Mouse (Mus musculus) macrophage (primary cell): ENCODE results near the gene Abcc6. TPM values are rescaled to one million over a fixed set of nuclear protein-coding genes. Genes with fewer than 3 reads are reported as not detected.
"Not testable (repeated sequence)": the region's sequence is repeated elsewhere in the genome, so short reads cannot be mapped to it uniquely, and the experiment has no call there.

Experiments
- H3K27ac ChIP-seq: fragments of 350-480 bp; formaldehyde crosslinking; 2 replicates; pipeline ENCODE4 v1.9.0; 2021
- H3K36me3 ChIP-seq: fragments of 350-480 bp; formaldehyde crosslinking; 2 replicates; pipeline ENCODE4 v1.9.0; 2021; ENCODE audit errors: inconsistent target
- H3K4me3 ChIP-seq: fragments of 350-480 bp; formaldehyde crosslinking; 2 replicates; pipeline ENCODE4 v1.9.0; 2021; ENCODE audit errors: inconsistent target
- H3K79me2 ChIP-seq: fragments of 350-480 bp; formaldehyde crosslinking; 2 replicates; pipeline ENCODE4 v1.9.0; 2021; ENCODE audit errors: inconsistent target
- WGBS: methylation state at CpG from one replicate; pipeline ENCODE4 v1.1.7; 2026; ENCODE audit warnings: inconsistent platforms; ENCODE audit not compliant: missing documents; 5-methylcytosine and 5-hydroxymethylcytosine counted together
- polyA plus RNA-seq: library from polyadenylated mRNA; stranded (reverse); fragments of 250-400 nt; gene quantifications from 3 replicates; pipeline ENCODE4 v1.2.4, GENCODE M21; 2018; ENCODE audit warnings: inconsistent platforms

Gene Abcc6
- polyA plus RNA-seq, 1 experiment from 2014 or later, result not detected

- WGBS, result 73% methylated on average over 10 of the region's 12 CpGs
- not testable (repeated sequence) for H3K27ac ChIP-seq, H3K4me3 ChIP-seq, H3K79me2 ChIP-seq, H3K36me3 ChIP-seq
Observed at GRCm38 (mm10) chr7:45933766-45934165, 96.3 kb downstream of the Abcc6 start.

GRCm38 (mm10) chr7:45929688-45930087, 100.4 kb downstream of the Abcc6 start:
- H3K79me2 ChIP-seq, result no peaks in the 10 kb centered on the region
- 94% methylated on average over 1 of the region's 1 CpGs for WGBS

DNA sequence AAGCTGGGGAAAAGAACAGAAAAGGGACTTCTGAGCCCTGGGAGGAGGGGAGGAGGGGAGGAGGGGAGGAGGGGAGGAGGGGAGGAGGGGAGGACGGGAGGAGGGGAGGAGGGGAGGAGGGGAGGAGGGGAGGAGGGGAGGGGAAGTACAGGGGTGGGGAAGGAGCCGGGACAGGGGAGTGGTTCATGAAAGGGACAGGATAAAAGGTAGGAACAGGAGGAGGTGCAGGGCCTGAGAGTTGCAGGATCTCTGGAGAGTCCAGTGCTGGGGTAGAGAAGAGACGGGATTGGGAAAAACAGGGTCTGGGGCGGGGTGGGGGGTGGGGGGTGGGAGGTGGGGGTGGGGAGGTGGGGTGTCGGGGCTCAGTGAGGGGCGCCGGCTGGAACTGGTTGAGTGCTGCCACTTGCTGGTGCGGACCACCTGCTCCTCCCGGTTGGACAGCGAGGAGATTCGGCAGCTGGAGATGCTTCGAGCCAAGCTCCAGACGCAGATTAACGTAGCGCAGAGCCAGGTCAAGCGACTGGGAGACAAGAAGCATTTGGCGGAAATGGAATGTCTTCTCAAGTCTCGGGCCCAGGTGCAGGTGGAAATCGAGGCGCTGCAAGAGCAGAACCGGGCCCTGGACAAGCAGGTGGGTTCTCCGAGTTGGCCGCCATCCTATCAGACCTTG, 101.3 kb downstream of the Abcc6 start:
- H3K36me3 ChIP-seq, result no peaks in the 10 kb centered on the region
- H3K4me3 ChIP-seq, result no peak overlapping the region
- WGBS, result 94% methylated on average over 14 of the region's 23 CpGs
- no peak overlapping the region for H3K27ac ChIP-seq
- H3K79me2 ChIP-seq, result no peaks in the 10 kb centered on the region

More at GRCm38 (mm10) chr7:45929688-45930087, 100.4 kb downstream of the Abcc6 start:
- no peak overlapping the region for H3K4me3 ChIP-seq
- H3K36me3 ChIP-seq, result no peaks in the 10 kb centered on the region
- H3K27ac ChIP-seq, result no peak overlapping the region

DNA sequence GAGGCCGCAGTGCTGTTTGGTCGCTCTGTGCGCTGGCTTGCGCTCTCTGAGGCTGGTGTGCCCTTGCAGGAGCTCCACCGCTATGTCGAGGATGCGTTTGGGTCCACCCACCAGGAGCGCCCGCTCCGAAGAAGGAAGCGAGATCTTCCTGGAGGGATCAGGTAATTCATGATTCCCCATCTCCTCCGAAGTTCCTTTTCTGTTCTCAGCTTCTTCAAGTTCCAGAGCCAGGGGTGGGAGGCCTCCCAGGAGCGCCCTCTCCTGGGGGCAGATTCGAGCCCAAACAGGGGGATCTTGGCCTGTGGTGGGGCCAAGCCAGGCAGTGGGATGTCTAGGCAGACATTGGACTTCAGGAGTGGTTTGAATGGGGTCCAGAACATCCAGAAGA, 105.7 kb downstream of the Abcc6 start:
- 19% methylated on average over 14 of the region's 14 CpGs for WGBS
- Histone ChIP-seq H3K36me3 (no peaks in the 10 kb centered on the region), H3K4me3 (peak overlapping the region; percentile 32), H3K79me2 (peaks cover 15% of the 10 kb centered on the region), H3K27ac (peak overlapping the region; percentile 100; the same call in 1 of the 2 replicates)

GRCm38 (mm10) chr7:45923762-45924428, 106.2 kb downstream of the Abcc6 start, which contains the start of gene Ccdc114:
Gene Ccdc114, plus strand, starts transcription at chr7:45924072.
- Histone ChIP-seq H3K4me3 (peak within 1 kb of the TSS; percentile 32), H3K27ac (peak within 1 kb of the TSS; percentile 100), H3K79me2 (peaks cover 21% of the 10 kb centered on the region), H3K36me3 (peaks cover 4% of the 10 kb centered on the region; the same call in 1 of the 2 replicates)
- 5% methylated on average over 24 of the region's 24 CpGs for WGBS

GRCm38 (mm10) chr7:45922928-45923761, 107.0 kb downstream of the Abcc6 start:
- peaks cover 28% of the 10 kb centered on the region for H3K79me2 ChIP-seq
- peak overlapping the region; percentile 100 for H3K27ac ChIP-seq
- H3K4me3 ChIP-seq, result peak overlapping the region; percentile 32
- WGBS, result under 1% methylated on average over 37 of the region's 37 CpGs
- peaks cover 9% of the 10 kb centered on the region for H3K36me3 ChIP-seq

DNA sequence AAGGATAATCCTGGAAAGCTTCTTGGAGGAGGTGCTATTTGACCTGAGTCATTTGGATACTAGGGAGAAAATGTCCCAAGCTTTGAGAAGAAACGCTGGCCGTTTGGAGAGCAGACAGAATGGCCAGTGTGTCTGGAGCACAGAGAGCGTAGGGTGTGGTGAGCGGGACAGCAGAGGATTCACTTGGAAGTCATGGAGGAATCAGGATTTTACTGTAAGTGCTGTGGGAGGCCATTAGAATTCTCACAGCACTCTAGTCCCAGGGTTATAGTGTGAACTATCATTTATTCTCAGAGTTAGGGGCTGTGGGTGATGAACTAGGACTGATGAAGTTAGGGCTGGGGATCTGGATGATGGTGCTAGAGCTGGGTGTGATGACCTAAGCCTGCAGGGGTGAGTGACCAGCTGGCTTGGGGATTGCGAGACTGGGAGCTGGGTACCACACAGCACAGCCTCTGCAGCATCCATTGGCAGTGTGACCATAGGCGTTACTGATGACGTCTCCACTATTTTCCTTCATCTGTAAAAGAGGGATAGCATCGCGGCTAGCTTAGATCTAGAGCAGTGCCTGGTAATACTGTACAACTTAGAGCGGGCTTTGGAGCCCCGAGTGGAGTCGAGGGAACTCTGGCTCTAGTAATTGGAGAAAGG, 108.0 kb downstream of the Abcc6 start:
- peak overlapping the region; percentile 100 for H3K27ac ChIP-seq
- H3K4me3 ChIP-seq, result no peak overlapping the region
- peaks cover 17% of the 10 kb centered on the region for H3K36me3 ChIP-seq
- 47% methylated on average over 12 of the region's 12 CpGs for WGBS
- H3K79me2 ChIP-seq, result peaks cover 34% of the 10 kb centered on the region

- Histone ChIP-seq H3K79me2 (peaks cover 34% of the 10 kb centered on the region), H3K36me3 (peaks cover 17% of the 10 kb centered on the region), H3K27ac (peak within 1 kb of the TSS; percentile 100), H3K4me3 (peak within 1 kb of the TSS; percentile 96)
- 1% methylated on average over 9 of the region's 9 CpGs for WGBS
Observed at GRCm38 (mm10) chr7:45921242-45921621, 108.9 kb downstream of the Abcc6 start, which contains the start of gene Emp3. Gene Emp3, minus strand, starts transcription at chr7:45921404.

DNA sequence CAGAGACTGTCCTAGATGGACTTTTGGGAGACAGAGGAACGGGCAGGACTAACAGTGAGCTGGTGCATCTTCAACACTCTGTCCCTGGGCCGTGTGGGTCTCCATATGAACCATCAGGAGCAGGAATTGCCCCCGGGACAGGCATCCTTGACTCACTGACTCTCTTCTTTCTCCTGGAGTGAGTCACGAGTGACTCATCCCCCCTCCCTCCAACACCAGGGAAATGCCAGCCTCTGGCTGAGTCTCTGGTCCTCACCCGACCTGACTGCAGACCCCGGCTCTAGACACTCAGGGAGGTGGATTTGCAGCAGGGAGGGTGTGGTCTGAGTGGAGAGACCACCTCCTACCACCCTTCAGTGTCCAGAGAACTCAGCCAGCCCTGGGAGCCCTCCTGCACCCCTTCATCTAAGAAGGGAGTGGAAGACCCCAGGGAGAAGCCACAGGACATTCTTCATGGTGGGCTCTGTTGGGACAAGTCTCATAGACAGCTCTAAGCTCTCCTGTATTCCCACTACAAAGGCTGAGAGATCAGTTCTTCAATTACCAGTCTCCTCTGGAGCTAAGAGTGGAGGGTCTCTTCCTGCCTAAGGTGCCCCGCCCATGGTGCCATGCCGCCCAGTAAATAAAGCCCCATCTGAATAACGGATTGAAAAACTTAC, 109.4 kb downstream of the Abcc6 start:
- peaks cover 34% of the 10 kb centered on the region for H3K79me2 ChIP-seq
- H3K27ac ChIP-seq, result peak overlapping the region; percentile 100
- peak overlapping the region; percentile 96 for H3K4me3 ChIP-seq
- 0% methylated on average over 8 of the region's 9 CpGs for WGBS
- peaks cover 17% of the 10 kb centered on the region for H3K36me3 ChIP-seq

- 10% methylated on average over 4 of the region's 4 CpGs for WGBS
- H3K79me2 ChIP-seq, result peaks cover 34% of the 10 kb centered on the region
- peak overlapping the region; percentile 96 for H3K4me3 ChIP-seq
- peaks cover 17% of the 10 kb centered on the region for H3K36me3 ChIP-seq
- H3K27ac ChIP-seq, result peak overlapping the region; percentile 100
Observed at GRCm38 (mm10) chr7:45919761-45920160, 110.3 kb downstream of the Abcc6 start.

- WGBS, result 70% methylated on average over 14 of the region's 14 CpGs
- peak overlapping the region; percentile 96 for H3K4me3 ChIP-seq
- peak overlapping the region; percentile 100; the same call in 1 of the 2 replicates for H3K27ac ChIP-seq
- peaks cover 17% of the 10 kb centered on the region for H3K36me3 ChIP-seq
- H3K79me2 ChIP-seq, result peaks cover 34% of the 10 kb centered on the region
Observed at GRCm38 (mm10) chr7:45919083-45919671, 110.9 kb downstream of the Abcc6 start.

GRCm38 (mm10) chr7:45917926-45918325, 112.2 kb downstream of the Abcc6 start:
- 80% methylated on average over 15 of the region's 15 CpGs for WGBS
- no peak overlapping the region for H3K27ac ChIP-seq
- H3K36me3 ChIP-seq, result peaks cover 17% of the 10 kb centered on the region
- peaks cover 34% of the 10 kb centered on the region for H3K79me2 ChIP-seq
- H3K4me3 ChIP-seq, result no peak overlapping the region
